Mouse (Mus musculus) thymus, postnatal 0 days (tissue): Measurements from ENCODE around the gene Bcs1l. TPM values are rescaled to one million over a fixed set of nuclear protein-coding genes. Genes with fewer than 3 reads are reported as not detected.

Experiments
- microRNA-seq: library from miRNA; unstranded; fragments of <30 nt; microRNA quantifications from one replicate; pipeline ENCODE4, GENCODE M21; 2016; ENCODE audit warnings: borderline number of aligned reads
- polyA plus RNA-seq: library from polyadenylated mRNA; unstranded; fragments of >200 nt; fragmentation: Nextera tagmentation; extraction: Ambion mirVana; gene quantifications from 2 replicates; pipeline ENCODE4 v1.2.1, GENCODE M21; 2015

Bcs1l gene
- polyA plus RNA-seq, 1 experiment from 2014 or later, result 14.0 TPM

Small RNA genes lying within 50 kb of the gene (microRNA-seq; reads per million reads assigned to microRNA genes)
- not detected for gene Gm25035

Other genes with a start within 250 kb of the Bcs1l start
- 0.20 and 0.33 TPM in 2 replicates for gene Catip, start 226.2 kb upstream of the Bcs1l start, polyA plus RNA-seq
- 5.6 and 6.1 TPM in 2 replicates for gene Slc11a1, start 213.1 kb upstream of the Bcs1l start, polyA plus RNA-seq
- gene Ctdsp1, start 196.8 kb upstream of the Bcs1l start, polyA plus RNA-seq, result 55.5 and 56.1 TPM in 2 replicates
- gene Vil1, start 178.9 kb upstream of the Bcs1l start, polyA plus RNA-seq, result 0.29 and 0.30 TPM in 2 replicates
- gene Cnot9, start 82.2 kb upstream of the Bcs1l start, polyA plus RNA-seq, result 63.2 and 66.6 TPM in 2 replicates
- 0.53 and 1.1 TPM in 2 replicates for gene Plcd4, start 45.4 kb upstream of the Bcs1l start, polyA plus RNA-seq
- gene Usp37, start 44.0 kb upstream of the Bcs1l start, polyA plus RNA-seq, result 20.8 and 21.9 TPM in 2 replicates
- 4.3 and 4.7 TPM in 2 replicates for gene Zfp142, start within 50 bp of the Bcs1l start, polyA plus RNA-seq
- 27.7 and 29.7 TPM in 2 replicates for gene Rnf25, start 13.1 kb downstream of the Bcs1l start, polyA plus RNA-seq
- 1.3 and 2.0 TPM in 2 replicates for gene Stk36, start 13.2 kb downstream of the Bcs1l start, polyA plus RNA-seq
- 8.9 and 10.0 TPM in 2 replicates for gene Ttll4, start 73.5 kb downstream of the Bcs1l start, polyA plus RNA-seq
- 4.0 and 5.1 TPM in 2 replicates for gene Cyp27a1, start 125.3 kb downstream of the Bcs1l start, polyA plus RNA-seq
- 0.16 TPM in 1 of 2 replicates, not detected in the other for gene Prkag3, start 160.9 kb downstream of the Bcs1l start, polyA plus RNA-seq
- gene Wnt6, start 183.6 kb downstream of the Bcs1l start, polyA plus RNA-seq, result 1.6 and 2.6 TPM in 2 replicates
- gene Wnt10a, start 203.2 kb downstream of the Bcs1l start, polyA plus RNA-seq, result 1.6 and 1.9 TPM in 2 replicates